Mouse (Mus musculus) limb, embryonic 10.5 days (tissue): ENCODE results near the gene Palm. TPM values are rescaled to one million over a fixed set of nuclear protein-coding genes. Genes with fewer than 3 reads are reported as not detected.

Source experiments
- DNase-seq: peaks from one replicate; pipeline ENCODE4 v3.0.0-alpha.2; 2017; ENCODE audit warnings: low spot score
- H3K27ac ChIP-seq: fragments of 300-500 bp; sonication (generic); 2 replicates; pipeline ENCODE4 v1.5.1; 2016; ENCODE audit warnings: mild to moderate bottlenecking
- H3K27me3 ChIP-seq: fragments of 300-500 bp; sonication (generic); 2 replicates; pipeline ENCODE4 v1.6.1; 2016; ENCODE audit warnings: low read depth, mild to moderate bottlenecking; ENCODE audit not compliant: poor library complexity, severe bottlenecking
- H3K36me3 ChIP-seq: fragments of 300-500 bp; sonication (generic); 2 replicates; pipeline ENCODE4 v1.6.1; 2016; ENCODE audit warnings: mild to moderate bottlenecking, moderate library complexity
- H3K4me1 ChIP-seq: fragments of 300-500 bp; sonication (generic); 2 replicates; pipeline ENCODE4 v1.6.1; 2016
- H3K4me3 ChIP-seq: fragments of 300-500 bp; sonication (generic); 2 replicates; pipeline ENCODE4 v1.5.1; 2016; ENCODE audit warnings: mild to moderate bottlenecking, moderate library complexity
- H3K9me3 ChIP-seq: fragments of 300-500 bp; sonication (generic); replicated peaks from 2 replicates; pipeline ENCODE4 v1.6.1; 2016; ENCODE audit warnings: mild to moderate bottlenecking
- WGBS: fragments of 180-500 bp; shearing (Covaris S2); methylation state at CpG from one replicate; pipeline ENCODE4 v1.1.7; 2016; 5-methylcytosine and 5-hydroxymethylcytosine counted together
- polyA plus RNA-seq: library from polyadenylated mRNA; unstranded; fragments of >200 nt; fragmentation: Nextera tagmentation; extraction: Ambion mirVana; gene quantifications from 2 replicates; pipeline ENCODE4 v1.2.1, GENCODE M21; 2016

Palm gene
- polyA plus RNA-seq, 1 experiment from 2014 or later = 126 TPM

- WGBS = 63% methylated on average over 11 of the region's 11 CpGs
- Histone ChIP-seq H3K27me3 (no peaks in the 10 kb centered on the region), H3K4me1 (peaks cover 47% of the 10 kb centered on the region), H3K36me3 (peaks cover 64% of the 10 kb centered on the region), H3K9me3 (no peaks in the 10 kb centered on the region), H3K27ac (peak overlapping the region; percentile 77; the same call in 1 of the 2 replicates), H3K4me3 (0 out of 2 replicates have a peak overlapping the region, but pooled peaks have one; percentile 4)
- no peak for DNase-seq
Observed at GRCm38 (mm10) chr10:79807826-79808225, 14.5 kb downstream of the Palm start.

- Histone ChIP-seq H3K27me3 (no peaks in the 10 kb centered on the region), H3K9me3 (no peaks in the 10 kb centered on the region), H3K27ac (no peak overlapping the region), H3K36me3 (peaks cover 67% of the 10 kb centered on the region), H3K4me1 (peaks cover 38% of the 10 kb centered on the region), H3K4me3 (no peak overlapping the region)
- WGBS = 92% methylated on average over 11 of the region's 11 CpGs
- DNase-seq = no peak
Observed at GRCm38 (mm10) chr10:79808728-79809127, 15.4 kb downstream of the Palm start.

DNA sequence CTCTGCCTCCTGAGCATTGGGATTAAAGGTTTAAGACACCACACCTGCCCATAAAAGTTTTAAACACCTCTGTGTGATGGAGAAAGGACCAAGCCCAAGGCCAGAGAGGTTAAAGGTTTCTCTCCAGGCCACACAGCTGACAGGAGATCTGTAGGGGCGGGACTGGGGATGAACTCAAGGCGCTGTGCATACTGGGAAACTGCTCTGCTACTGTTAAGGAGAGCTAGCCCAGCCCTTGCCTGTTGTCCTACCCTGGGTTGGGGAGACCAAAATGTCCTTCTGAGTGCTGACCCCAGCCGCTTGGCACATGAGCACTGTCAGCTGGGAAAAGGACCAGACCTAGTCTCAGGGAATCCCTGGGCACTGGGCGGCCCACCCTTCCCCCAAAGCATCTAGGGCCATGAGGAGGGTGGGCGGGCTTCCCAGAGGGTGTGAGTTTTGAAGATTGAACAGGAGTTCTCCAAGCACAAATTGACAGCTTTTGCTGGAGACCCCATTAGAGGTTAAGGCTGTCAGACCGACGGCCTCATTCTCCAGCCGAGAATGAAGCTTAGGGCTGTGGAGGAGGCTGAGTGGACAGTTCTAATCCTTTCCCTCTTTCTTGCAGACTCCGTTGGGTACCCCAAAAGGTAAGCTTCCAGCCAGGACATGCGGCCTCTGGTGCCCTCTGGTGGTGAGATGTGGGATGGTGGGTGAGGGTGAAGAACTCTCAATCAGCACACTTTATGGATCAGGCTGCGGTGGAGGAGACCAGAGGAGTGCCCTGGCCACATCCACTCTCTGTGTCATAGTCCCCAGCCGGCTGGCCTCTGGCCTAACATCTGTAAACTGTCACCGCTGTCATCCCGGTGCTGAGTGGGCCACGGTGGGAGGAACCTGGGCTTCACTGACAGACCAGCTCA lies 18.6 kb downstream of the Palm start:
- peaks cover 80% of the 10 kb centered on the region for H3K36me3 ChIP-seq
- H3K27me3 ChIP-seq = no peaks in the 10 kb centered on the region
- no peak overlapping the region; the same call in 1 of the 2 replicates for H3K27ac ChIP-seq
- peak; percentile 92 for DNase-seq
- H3K4me1 ChIP-seq = peaks cover 5% of the 10 kb centered on the region
- no peak overlapping the region for H3K4me3 ChIP-seq
- no peaks in the 10 kb centered on the region for H3K9me3 ChIP-seq
- WGBS = 32% methylated on average over 15 of the region's 15 CpGs

DNA sequence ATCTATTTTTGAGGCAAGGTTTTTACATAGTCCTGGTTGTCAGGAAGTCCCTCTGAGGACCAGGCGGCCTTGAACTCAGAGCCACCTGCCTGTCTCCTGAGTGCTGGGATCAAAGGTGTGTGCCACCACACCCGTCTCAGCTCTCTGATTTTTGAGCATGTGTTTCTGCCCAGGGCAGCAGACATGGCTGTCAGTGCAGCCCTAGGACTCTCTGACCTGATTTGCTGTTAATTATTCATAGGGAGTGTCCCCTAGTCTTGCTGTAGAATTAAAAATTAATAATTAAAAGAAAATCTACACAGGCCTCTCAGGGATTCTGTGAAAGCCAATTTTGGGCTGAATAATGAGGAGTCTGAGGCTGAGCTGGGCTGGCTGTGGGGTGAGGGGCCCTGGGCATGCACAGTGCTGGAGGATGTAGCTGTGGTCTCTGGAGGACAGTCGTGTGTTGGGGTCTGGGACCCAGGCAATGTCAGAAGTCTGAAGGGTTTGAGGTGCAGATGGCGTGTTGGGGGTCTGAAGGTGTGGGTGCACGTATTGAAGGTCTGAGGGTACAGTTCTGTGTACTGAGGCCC lies 21.0 kb downstream of the Palm start:
- Histone ChIP-seq H3K36me3 (peaks cover 78% of the 10 kb centered on the region), H3K4me3 (no peak overlapping the region), H3K27ac (no peak overlapping the region), H3K4me1 (no peaks in the 10 kb centered on the region), H3K27me3 (no peaks in the 10 kb centered on the region), H3K9me3 (no peaks in the 10 kb centered on the region)
- WGBS = 86% methylated on average over 5 of the region's 5 CpGs
- DNase-seq = no peak

- Histone ChIP-seq H3K4me1 (peaks cover 7% of the 10 kb centered on the region; the same call in 1 of the 2 replicates), H3K4me3 (no peak overlapping the region), H3K27ac (0 out of 2 replicates have a peak overlapping the region, but pooled peaks have one; percentile 5), H3K36me3 (peaks cover 79% of the 10 kb centered on the region), H3K9me3 (no peaks in the 10 kb centered on the region), H3K27me3 (no peaks in the 10 kb centered on the region)
- 93% methylated on average over 12 of the region's 12 CpGs for WGBS
- DNase-seq = no peak
Observed at GRCm38 (mm10) chr10:79815671-79816494, 22.5 kb downstream of the Palm start.

DNA sequence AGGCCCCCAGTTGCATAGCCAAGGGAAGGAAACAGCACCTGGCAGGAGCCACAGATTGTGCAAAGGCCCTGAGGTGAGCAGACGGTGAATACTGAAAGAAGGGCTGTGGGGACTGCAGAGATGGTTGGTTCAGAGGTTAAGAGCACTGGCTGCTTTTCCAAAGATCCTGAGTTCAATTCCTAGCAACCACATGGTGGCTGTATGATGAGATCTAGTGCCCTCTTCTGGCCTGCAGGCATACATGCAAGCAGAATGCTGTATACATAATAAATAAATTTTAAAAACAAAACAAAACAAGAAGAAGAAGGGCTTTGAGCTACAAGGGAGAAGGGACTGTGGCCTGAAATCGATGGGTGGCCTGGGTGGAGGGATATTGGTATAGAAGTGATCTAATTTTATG lies 23.7 kb downstream of the Palm start:
- no peak for DNase-seq
- Histone ChIP-seq H3K36me3 (peaks cover 69% of the 10 kb centered on the region), H3K4me3 (no peak overlapping the region), H3K4me1 (peaks cover 10% of the 10 kb centered on the region), H3K27me3 (no peaks in the 10 kb centered on the region), H3K27ac (no peak overlapping the region), H3K9me3 (no peaks in the 10 kb centered on the region)
- WGBS = 74% methylated on average over 2 of the region's 2 CpGs

- H3K36me3 ChIP-seq = peaks cover 59% of the 10 kb centered on the region
- H3K27me3 ChIP-seq = no peaks in the 10 kb centered on the region
- 82% methylated on average over 4 of the region's 4 CpGs for WGBS
Observed at GRCm38 (mm10) chr10:79818225-79818624, 24.9 kb downstream of the Palm start.

GRCm38 (mm10) chr10:79819606-79820005 lies 26.2 kb downstream of the Palm start:
- 91% methylated on average over 17 of the region's 17 CpGs for WGBS
- H3K4me1 ChIP-seq = peaks cover 21% of the 10 kb centered on the region
- H3K4me3 ChIP-seq = no peak overlapping the region
- no peaks in the 10 kb centered on the region for H3K9me3 ChIP-seq
- H3K36me3 ChIP-seq = peaks cover 59% of the 10 kb centered on the region
- peak overlapping the region; percentile 27; the same call in 1 of the 2 replicates for H3K27ac ChIP-seq
- no peak for DNase-seq
- no peaks in the 10 kb centered on the region for H3K27me3 ChIP-seq

More at GRCm38 (mm10) chr10:79818225-79818624, 24.9 kb downstream of the Palm start:
- no peak overlapping the region for H3K27ac ChIP-seq
- H3K4me1 ChIP-seq = peaks cover 21% of the 10 kb centered on the region
- DNase-seq = no peak
- no peak overlapping the region for H3K4me3 ChIP-seq
- no peaks in the 10 kb centered on the region for H3K9me3 ChIP-seq

- Histone ChIP-seq H3K9me3 (no peaks in the 10 kb centered on the region), H3K4me1 (peaks cover 21% of the 10 kb centered on the region), H3K4me3 (no peak overlapping the region), H3K36me3 (peaks cover 56% of the 10 kb centered on the region), H3K27ac (no peak overlapping the region), H3K27me3 (no peaks in the 10 kb centered on the region)
- WGBS = 74% methylated on average over 8 of the region's 8 CpGs
- DNase-seq = no peak
Observed at GRCm38 (mm10) chr10:79820277-79820676, 26.9 kb downstream of the Palm start.

DNA sequence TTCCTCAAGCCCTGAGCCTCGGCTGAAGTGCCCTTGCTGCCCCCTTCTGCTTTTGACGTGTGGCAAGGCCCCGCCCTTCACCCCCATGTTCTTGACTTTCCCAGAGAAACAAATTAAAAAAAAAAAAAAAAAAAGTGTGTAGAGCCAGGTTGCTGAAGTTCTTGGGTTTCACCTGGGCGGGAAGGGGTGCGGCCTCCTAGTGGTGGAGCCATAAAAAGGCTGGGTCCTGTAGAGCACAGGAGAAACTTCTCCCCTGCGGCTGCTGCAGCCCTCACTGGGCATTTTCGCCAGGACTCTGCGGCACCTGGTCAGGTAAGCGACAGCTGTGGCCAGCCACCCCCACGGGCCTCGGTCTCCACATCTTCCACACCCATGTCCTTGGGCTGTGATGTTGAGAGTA lies 27.4 kb downstream of the Palm start, which contains the start of gene Misp:
Misp (plus strand) TSS at position 208 of the 400 bp plus-strand sequence.
- no peak within 1 kb of the TSS for H3K4me3 ChIP-seq
- WGBS = 62% methylated on average over 11 of the region's 11 CpGs
- no peak within 1 kb of the TSS for H3K27ac ChIP-seq
- H3K9me3 ChIP-seq = no peaks in the 10 kb centered on the region
- no peaks in the 10 kb centered on the region for H3K27me3 ChIP-seq
- H3K4me1 ChIP-seq = peaks cover 21% of the 10 kb centered on the region
- no peak for DNase-seq
- H3K36me3 ChIP-seq = peaks cover 51% of the 10 kb centered on the region

DNA sequence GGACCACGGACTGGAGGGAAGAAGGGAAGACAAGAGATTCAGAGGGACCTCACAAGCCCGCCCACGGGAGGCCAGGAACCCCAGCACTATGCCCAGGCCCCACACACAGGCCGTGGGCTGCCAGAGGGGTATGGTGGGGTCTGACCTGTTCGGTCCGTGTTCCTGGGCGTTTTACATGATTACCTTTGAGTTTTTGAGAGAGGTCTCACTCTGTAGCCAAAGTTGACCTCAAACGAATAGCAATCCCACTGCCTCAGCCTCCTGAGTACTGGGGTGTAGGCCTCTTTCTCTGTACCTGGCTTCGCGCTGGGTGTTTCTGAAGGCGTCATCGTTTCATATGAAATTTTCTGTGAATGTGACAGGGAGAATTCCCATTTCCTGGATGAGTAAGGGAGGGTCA lies 28.4 kb downstream of the Palm start:
- H3K27me3 ChIP-seq = no peaks in the 10 kb centered on the region
- no peak for DNase-seq
- 89% methylated on average over 12 of the region's 12 CpGs for WGBS
- no peak overlapping the region for H3K4me3 ChIP-seq
- H3K27ac ChIP-seq = no peak overlapping the region
- H3K9me3 ChIP-seq = no peaks in the 10 kb centered on the region
- H3K4me1 ChIP-seq = peaks cover 21% of the 10 kb centered on the region
- peaks cover 41% of the 10 kb centered on the region for H3K36me3 ChIP-seq

DNA sequence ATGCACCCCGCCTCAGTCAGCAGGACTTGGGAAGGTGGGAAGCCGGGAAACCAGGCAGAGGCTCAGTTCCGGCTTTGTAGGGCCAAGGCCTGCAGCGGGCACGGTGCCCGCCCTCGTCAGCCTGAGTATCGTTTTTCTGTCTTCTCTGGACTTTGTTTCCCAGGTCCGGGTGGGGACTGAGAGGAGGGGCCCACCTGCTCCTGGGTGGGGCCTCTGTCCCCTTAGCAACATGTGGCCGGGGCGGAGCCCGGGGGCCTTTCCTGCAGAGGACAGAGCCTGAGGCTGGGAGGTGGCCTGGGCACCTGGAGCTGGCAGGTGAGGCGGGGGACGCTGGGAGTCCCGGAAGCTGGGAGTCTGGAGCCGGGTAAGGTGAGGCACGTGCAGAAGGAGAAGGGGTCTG lies 29.0 kb downstream of the Palm start:
- WGBS = 36% methylated on average over 17 of the region's 17 CpGs
- Histone ChIP-seq H3K27me3 (no peaks in the 10 kb centered on the region), H3K36me3 (peaks cover 35% of the 10 kb centered on the region), H3K27ac (peak overlapping the region; percentile 57; the same call in 1 of the 2 replicates), H3K4me3 (peak overlapping the region; percentile 15; the same call in 1 of the 2 replicates), H3K9me3 (no peaks in the 10 kb centered on the region), H3K4me1 (peaks cover 21% of the 10 kb centered on the region)
- DNase-seq = no peak
